Mouse (Mus musculus): ENCODE data around the gene Eif6.

GRCm38 (mm10) chr2:155794674-155795445 lies 31.9 kb downstream of the Eif6 start:
- TF ChIP-seq RCOR1 (IDR thresholded peaks at IDR 0.05; ENCODE audit: low read depth, low read length): no peak
- TF ChIP-seq RAD21 (IDR thresholded peaks at IDR 0.05; ENCODE audit: low read depth, low read length): no peak
- no peak for TF ChIP-seq USF2 (IDR thresholded peaks at IDR 0.05; ENCODE audit: borderline replicate concordance in 1 of 2, insufficient read depth in 1 of 2, low read depth in 1 of 2, low read length in 2 of 2)
- TF ChIP-seq EP300 (IDR thresholded peaks at IDR 0.05; ENCODE audit: low read depth in 1 of 2, low read length in 2 of 2): no peak
- no peak for TF ChIP-seq MEF2A (IDR thresholded peaks at IDR 0.05; ENCODE audit: extremely low read depth, insufficient replicate concordance, low read depth, low read length, poor library complexity, severe bottlenecking)
- TF ChIP-seq GATA1 (IDR thresholded peaks at IDR 0.05; ENCODE audit: low read depth, low read length): no peak
- TF ChIP-seq ZMIZ1 (IDR thresholded peaks at IDR 0.05; ENCODE audit: low read depth, low read length): no peak
- TF ChIP-seq NELFE (IDR thresholded peaks at IDR 0.05; ENCODE audit: low read depth, low read length): no peak
- no peak for TF ChIP-seq CTCF (IDR thresholded peaks at IDR 0.05 in 2 of 3, conservative IDR thresholded peaks at IDR 0.05 in 1 of 3; ENCODE audit: control insufficient read depth in 1 of 3, insufficient read depth in 1 of 3, low read depth in 2 of 3, low read length in 3 of 3, poor library complexity in 1 of 3, severe bottlenecking in 1 of 3)
- TF ChIP-seq ZNF384 (IDR thresholded peaks at IDR 0.05; ENCODE audit: low read depth, low read length): no peak

Data from MEL (cell line).